Mouse (Mus musculus) ES-E14 (cell line): ENCODE data around the gene Mef2c. TPM values are rescaled to one million over a fixed set of nuclear protein-coding genes. Genes with fewer than 3 reads are reported as not detected.

Experiments used
- DNase-seq: peaks from one replicate; pipeline ENCODE4 v3.0.0-alpha.2; 2013; ENCODE audit warnings: low read depth, low spot score
- H3K27ac ChIP-seq: 2 replicates; pipeline ENCODE4 v1.5.1; 2012; ENCODE audit warnings: low read depth, mild to moderate bottlenecking, low read length, moderate library complexity, mixed read lengths; ENCODE audit not compliant: poor library complexity, insufficient read depth, severe bottlenecking
- H3K36me3 ChIP-seq: 2 replicates; pipeline ENCODE4 v1.6.1; 2012; ENCODE audit warnings: mild to moderate bottlenecking, low read length, moderate library complexity, mixed read lengths; ENCODE audit not compliant: control insufficient read depth, poor library complexity, insufficient read depth, severe bottlenecking
- H3K4me1 ChIP-seq, 2 experiments: fragments of 150-350 bp in 1 of 2; sonication (generic) in 1 of 2; 2 replicates each; pipeline ENCODE4 v1.6.1; 2012; ENCODE audit warnings: low read length in 2 of 2, mild to moderate bottlenecking in 1 of 2, mixed read lengths in 1 of 2; ENCODE audit not compliant: control insufficient read depth in 2 of 2, insufficient read depth in 2 of 2, poor library complexity in 1 of 2
- H3K4me3 ChIP-seq, 2 experiments: fragments of 150-350 bp in 1 of 2; sonication (generic) in 1 of 2; 2 replicates each; pipeline ENCODE4 v1.5.1; 2012; ENCODE audit warnings: low read length in 2 of 2, low read depth in 1 of 2, mild to moderate bottlenecking in 1 of 2, mixed read lengths in 1 of 2; ENCODE audit not compliant: insufficient read depth in 1 of 2, poor library complexity in 1 of 2, severe bottlenecking in 1 of 2
- H3K9ac ChIP-seq: 2 replicates; pipeline ENCODE4 v1.6.1; 2012; ENCODE audit warnings: low read depth, mild to moderate bottlenecking, low read length, mixed read lengths; ENCODE audit not compliant: poor library complexity, insufficient read depth, severe bottlenecking
- H3K9me3 ChIP-seq: fragments of 150-350 bp; sonication (generic); 2 replicates; pipeline ENCODE4 v1.6.1; 2012; ENCODE audit warnings: low read depth, mild to moderate bottlenecking, low read length; ENCODE audit not compliant: control insufficient read depth, insufficient read depth
- CHD2 ChIP-seq: IDR thresholded peaks from 2 replicates; pipeline ENCODE4 v1.6.1; 2014; ENCODE audit warnings: mild to moderate bottlenecking, low read depth, low read length, inconsistent platforms
- HCFC1 ChIP-seq: IDR thresholded peaks from 2 replicates; pipeline ENCODE4 v1.6.1; 2012; ENCODE audit warnings: low read length, inconsistent platforms, borderline replicate concordance; ENCODE audit not compliant: insufficient read depth
- MAFK ChIP-seq: IDR thresholded peaks from 2 replicates; pipeline ENCODE4 v1.6.1; 2014; ENCODE audit warnings: mild to moderate bottlenecking, low read depth, low read length, inconsistent platforms; ENCODE audit not compliant: insufficient read depth
- ZC3H11A ChIP-seq: IDR thresholded peaks from 2 replicates; pipeline ENCODE4 v1.6.1; 2012; ENCODE audit warnings: low read depth, mild to moderate bottlenecking, inconsistent platforms, low read length, borderline replicate concordance
- ZNF384 ChIP-seq: IDR thresholded peaks from 2 replicates; pipeline ENCODE4 v1.6.1; 2012; ENCODE audit warnings: low read depth, low read length, inconsistent platforms
- in situ Hi-C, 2 experiments: fragments of 600-800 bp; cut with MboI; formaldehyde crosslinking; loops; one replicate each; pipeline ENCODE4 v1.15.1; 2025; ENCODE audit warnings: low sequenced_read_pairs in 2 of 2, inconsistent platforms in 1 of 2; ENCODE audit not compliant: unreplicated experiment in 2 of 2
- total RNA-seq: library from RNA; depleted of rRNA; stranded (reverse); fragments of 300-350 nt; gene quantifications from 2 replicates; pipeline ENCODE4 v1.2.3, GENCODE M21; 2012

The Mef2c gene
- total RNA-seq, 1 experiment = 0.76 TPM

- H3K9me3 ChIP-seq = no peaks in the 10 kb centered on the region
- H3K27ac ChIP-seq = no peak overlapping the region
- in situ Hi-C loops = no loop called here
- DNase-seq = no peak
- H3K36me3 ChIP-seq = no peaks in the 10 kb centered on the region
- no peaks in the 10 kb centered on the region for H3K4me1 ChIP-seq
- H3K4me3 ChIP-seq = no peak overlapping the region
- TF ChIP-seq ZC3H11A (no peak), ZNF384 (no peak), MAFK (no peak), CHD2 (no peak), HCFC1 (no peak)
- no peak overlapping the region for H3K9ac ChIP-seq
Observed at GRCm38 (mm10) chr13:83595429-83595828, 91.6 kb downstream of the Mef2c start.

- no peaks in the 10 kb centered on the region for H3K9me3 ChIP-seq
- in situ Hi-C loops = no loop called here
- H3K27ac ChIP-seq = no peak overlapping the region
- no peak overlapping the region for H3K9ac ChIP-seq
- no peaks in the 10 kb centered on the region for H3K36me3 ChIP-seq
- no peak for DNase-seq
- TF ChIP-seq ZC3H11A (no peak), MAFK (no peak), HCFC1 (no peak), ZNF384 (no peak), CHD2 (no peak)
- no peak overlapping the region for H3K4me3 ChIP-seq
- H3K4me1 ChIP-seq = no peaks in the 10 kb centered on the region
Observed at GRCm38 (mm10) chr13:83596989-83597738, 93.3 kb downstream of the Mef2c start.

DNA sequence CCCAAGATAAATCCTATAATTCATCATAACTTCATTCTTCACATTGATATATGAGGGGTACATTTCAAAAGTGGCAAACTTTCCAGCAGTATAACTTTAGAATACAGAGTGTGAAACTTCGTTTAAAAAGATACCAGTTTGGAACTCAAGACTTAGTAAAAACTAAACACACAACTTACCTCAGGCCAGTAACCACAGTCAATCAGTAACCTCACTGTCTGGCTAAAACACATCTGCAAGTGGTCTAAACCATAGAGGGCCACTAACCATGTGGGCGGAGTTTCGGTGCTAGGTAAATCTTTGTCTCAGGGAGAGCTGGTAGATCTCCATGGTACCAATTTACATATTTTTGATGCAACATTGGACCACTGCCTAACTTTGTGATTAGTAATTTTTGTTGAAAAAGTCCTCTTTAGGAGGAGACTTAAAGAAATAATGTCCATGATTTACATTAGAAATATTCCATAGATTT lies 93.9 kb downstream of the Mef2c start:
- H3K9ac ChIP-seq = no peak overlapping the region
- TF ChIP-seq ZNF384 = no peak
- TF ChIP-seq CHD2 = no peak
- no peak for TF ChIP-seq MAFK
- no peak for TF ChIP-seq ZC3H11A
- TF ChIP-seq HCFC1 = no peak
- no peaks in the 10 kb centered on the region for H3K36me3 ChIP-seq
- no peaks in the 10 kb centered on the region for H3K9me3 ChIP-seq
- no peak for DNase-seq
- in situ Hi-C loops = no loop called here
- H3K27ac ChIP-seq = no peak overlapping the region
- no peak overlapping the region for H3K4me3 ChIP-seq
- H3K4me1 ChIP-seq = no peaks in the 10 kb centered on the region

DNA sequence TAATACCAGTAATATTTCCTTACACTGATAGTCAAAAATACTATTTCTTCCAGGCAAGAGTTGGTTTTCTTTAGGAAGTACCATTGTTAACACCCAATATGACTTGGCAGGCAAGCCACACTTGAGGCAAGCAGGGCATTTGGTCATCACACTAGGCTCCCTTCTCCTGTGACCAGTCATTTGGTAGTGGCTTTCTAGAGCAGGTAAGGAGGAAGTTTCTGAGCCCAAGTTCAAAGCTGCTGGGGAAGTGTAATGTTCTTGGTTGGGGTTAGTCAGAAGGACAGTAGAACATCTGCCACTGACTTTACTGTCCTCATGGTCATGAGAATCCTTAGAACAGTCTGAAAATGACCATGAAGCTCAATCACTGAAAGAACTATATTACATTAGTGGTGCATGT lies 96.5 kb downstream of the Mef2c start:
- Histone ChIP-seq H3K9ac (no peak overlapping the region), H3K36me3 (no peaks in the 10 kb centered on the region), H3K27ac (no peak overlapping the region), H3K4me3 (no peak overlapping the region), H3K4me1 (no peaks in the 10 kb centered on the region), H3K9me3 (no peaks in the 10 kb centered on the region)
- no peak for TF ChIP-seq ZNF384
- TF ChIP-seq HCFC1 = no peak
- TF ChIP-seq ZC3H11A = no peak
- no peak for TF ChIP-seq CHD2
- TF ChIP-seq MAFK = no peak
- no peak for DNase-seq
- in situ Hi-C loops = no loop called here

- H3K9ac ChIP-seq = no peak overlapping the region
- H3K36me3 ChIP-seq = no peaks in the 10 kb centered on the region
- no peak overlapping the region for H3K4me3 ChIP-seq
- H3K27ac ChIP-seq = no peak overlapping the region
- no peaks in the 10 kb centered on the region for H3K9me3 ChIP-seq
- TF ChIP-seq HCFC1 (no peak), MAFK (no peak), ZC3H11A (no peak), ZNF384 (no peak), CHD2 (no peak)
- no peaks in the 10 kb centered on the region for H3K4me1 ChIP-seq
- DNase-seq = no peak
- in situ Hi-C loops = no loop called here
Observed at GRCm38 (mm10) chr13:83601741-83602140, 97.9 kb downstream of the Mef2c start.
